Mouse (Mus musculus) heart, postnatal 0 days (tissue): ENCODE data around the gene Wfdc15b.

Experiments used
- CTCF ChIP-seq: IDR thresholded peaks from 2 replicates; pipeline ENCODE4 v1.5.1; 2016; ENCODE audit warnings: antibody characterized with exemption, control low read depth, low read depth
- EP300 ChIP-seq: IDR thresholded peaks from 2 replicates; pipeline ENCODE4 v1.6.1; 2016; ENCODE audit warnings: antibody characterized with exemption, low read depth

DNA sequence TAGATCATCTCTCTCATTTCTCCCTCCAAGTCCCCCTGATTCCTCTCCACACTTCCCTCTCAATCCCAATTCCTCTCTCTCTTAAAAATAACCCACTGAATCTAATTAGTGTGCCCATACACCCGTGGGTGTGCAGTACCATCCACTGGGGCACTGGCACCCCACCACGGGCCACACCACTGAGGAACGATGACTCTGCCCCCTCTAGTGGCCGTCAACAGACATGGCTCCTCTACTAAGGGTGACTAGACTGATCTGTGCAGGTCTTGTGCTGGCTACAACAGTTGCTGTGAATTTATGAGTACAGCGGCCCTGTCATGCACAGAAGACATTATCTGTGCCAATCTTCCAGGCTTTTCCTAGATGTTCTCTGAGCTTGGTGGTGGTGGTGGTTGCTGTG is 32.7 kb downstream of the Wfdc15b start:
- TF ChIP-seq CTCF, result peak; percentile 43
- no peak for TF ChIP-seq EP300
